Mouse (Mus musculus) intestine, postnatal 0 days (tissue): Measurements from ENCODE around the gene Slc25a25. TPM values are rescaled to one million over a fixed set of nuclear protein-coding genes. Genes with fewer than 3 reads are reported as not detected.

Experiments
- ATAC-seq: fragments of 200-750 bp; cut with Nextera tagmentation; 2 replicates; pipeline ENCODE4 v1.8.0; 2017; ENCODE audit warnings: mild to moderate bottlenecking, moderate TSS enrichment, moderate library complexity
- H3K27ac ChIP-seq: fragments of 300-500 bp; sonication (generic); 2 replicates; pipeline ENCODE4 v1.5.1; 2014; ENCODE audit warnings: mild to moderate bottlenecking, low read depth, low read length, moderate library complexity
- H3K27me3 ChIP-seq: fragments of 300-500 bp; sonication (generic); replicated peaks from 2 replicates; pipeline ENCODE4 v1.6.1; 2014; ENCODE audit warnings: low read length, mixed read lengths; ENCODE audit not compliant: control insufficient read depth, insufficient read depth
- H3K36me3 ChIP-seq: fragments of 300-500 bp; sonication (generic); 2 replicates; pipeline ENCODE4 v1.6.1; 2014; ENCODE audit warnings: mild to moderate bottlenecking, moderate library complexity; ENCODE audit not compliant: control insufficient read depth, insufficient read depth
- H3K4me1 ChIP-seq: fragments of 300-500 bp; sonication (generic); replicated peaks from 2 replicates; pipeline ENCODE4 v1.6.1; 2014; ENCODE audit warnings: antibody characterized with exemption, low read length, mixed read lengths; ENCODE audit not compliant: control insufficient read depth, insufficient read depth
- H3K4me2 ChIP-seq: fragments of 300-500 bp; sonication (generic); replicated peaks from 2 replicates; pipeline ENCODE4 v1.6.1; 2014; ENCODE audit warnings: low read depth, mild to moderate bottlenecking, moderate library complexity
- H3K4me3 ChIP-seq: fragments of 300-500 bp; sonication (generic); 2 replicates; pipeline ENCODE4 v1.5.1; 2014; ENCODE audit warnings: low read depth, low read length
- H3K9ac ChIP-seq: fragments of 300-500 bp; sonication (generic); 2 replicates; pipeline ENCODE4 v1.6.1; 2014; ENCODE audit warnings: mild to moderate bottlenecking, low read depth, low read length
- H3K9me3 ChIP-seq: fragments of 300-500 bp; sonication (generic); 2 replicates; pipeline ENCODE4 v1.6.1; 2016; ENCODE audit warnings: mixed run types; ENCODE audit not compliant: control insufficient read depth
- CTCF ChIP-seq: sonication (generic); IDR thresholded peaks from 2 replicates; pipeline ENCODE4 v1.5.1; 2016; ENCODE audit warnings: low read depth, mild to moderate bottlenecking, control low read depth, antibody characterized with exemption, moderate library complexity
- WGBS: fragments of 180-500 bp; shearing (Covaris S2); extraction: QIAGEN DNeasy Blood & Tissue Kit; methylation state at CpG from one replicate; pipeline ENCODE4 v1.1.7; 2014; 5-methylcytosine and 5-hydroxymethylcytosine counted together
- polyA plus RNA-seq: library from polyadenylated mRNA; unstranded; fragments of >200 nt; fragmentation: Nextera tagmentation; extraction: Ambion mirVana; gene quantifications from 2 replicates; pipeline ENCODE4 v1.2.1, GENCODE M21; 2015

The Slc25a25 gene
- 45.1 and 52.6 TPM in 2 replicates for polyA plus RNA-seq

DNA sequence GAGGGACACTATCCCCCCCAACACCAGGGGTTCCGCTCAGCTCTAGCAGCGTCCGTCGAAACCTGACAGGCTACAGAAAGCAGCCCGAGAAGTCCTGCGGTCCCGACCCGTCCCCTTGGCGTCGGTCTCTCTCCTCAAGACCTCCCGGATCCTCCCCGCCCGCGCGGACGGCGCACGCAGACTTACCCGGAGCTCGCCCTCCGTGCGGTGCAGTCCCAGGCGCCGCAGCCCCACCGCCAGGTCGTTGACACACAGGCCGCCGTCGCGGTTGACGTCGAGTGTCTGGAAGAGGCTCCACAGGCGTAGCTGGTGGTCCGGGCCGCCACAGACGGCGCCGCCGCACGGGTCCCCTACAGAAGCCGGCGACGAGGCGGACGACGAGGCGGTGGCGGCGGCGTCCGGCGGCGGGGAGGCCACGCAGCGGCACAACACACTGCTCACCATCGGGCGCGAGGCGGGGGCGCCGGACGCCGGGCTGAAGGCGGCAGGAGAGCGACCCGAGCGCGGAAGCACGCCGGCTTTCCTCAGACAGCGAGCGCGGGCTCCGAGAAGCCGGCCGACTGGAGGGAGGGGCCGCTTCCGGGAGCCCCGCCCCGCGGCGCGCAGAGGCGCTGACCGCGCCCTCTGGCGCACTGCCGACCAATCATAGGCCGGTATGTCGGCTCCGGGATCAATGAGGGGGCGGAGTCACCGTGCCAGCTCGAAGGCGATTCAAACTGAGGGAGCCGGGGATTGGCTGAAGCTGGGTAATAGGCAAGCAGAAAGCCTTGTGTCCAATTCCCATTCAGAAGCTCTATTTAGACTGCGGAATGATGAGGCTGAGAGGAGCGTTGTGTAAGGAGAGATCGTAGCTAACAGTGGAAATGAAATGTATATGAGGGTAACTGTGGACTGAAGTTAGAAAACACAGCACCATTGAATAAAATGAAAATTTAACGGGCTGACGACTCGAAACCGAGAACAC lies at the start of gene Slc25a25:
Gene Slc25a25 (minus strand): TSS at position 565 of the 964 bp plus-strand sequence.
- Histone ChIP-seq H3K4me3 (peak within 1 kb of the TSS; percentile 91), H3K27me3 (no peaks in the 10 kb centered on the region), H3K4me2 (peak within 1 kb of the TSS; percentile 81), H3K27ac (peak within 1 kb of the TSS; percentile 97), H3K36me3 (peaks cover 13% of the 10 kb centered on the region; the same call in 1 of the 2 replicates), H3K9me3 (no peaks in the 10 kb centered on the region), H3K9ac (peak within 1 kb of the TSS; percentile 92), H3K4me1 (peaks cover 22% of the 10 kb centered on the region)
- WGBS = under 1% methylated on average over 103 of the region's 103 CpGs
- ATAC-seq = peak; percentile 91
- TF ChIP-seq CTCF = peak; percentile 31

DNA sequence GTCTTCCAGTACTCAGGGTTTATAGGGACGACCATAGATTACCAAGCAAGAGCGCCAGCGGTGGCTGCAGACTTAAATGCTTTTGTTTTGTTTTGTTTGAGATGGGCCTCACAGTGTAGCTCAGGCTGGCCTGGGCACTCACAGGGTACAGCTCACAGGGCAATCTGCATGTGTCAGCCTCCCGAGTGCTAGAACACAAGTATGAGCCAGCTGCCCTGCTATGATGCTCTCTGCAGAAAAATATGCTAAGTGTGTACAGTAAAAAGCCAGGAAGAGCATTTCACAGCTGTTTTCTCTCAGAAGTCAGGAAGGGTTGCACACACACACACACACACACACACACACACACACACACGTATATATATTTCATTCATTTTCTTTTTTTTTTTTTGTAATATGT lies 49.2 kb upstream of the Slc25a25 start:
- H3K27ac ChIP-seq = no peak overlapping the region
- H3K9me3 ChIP-seq = no peaks in the 10 kb centered on the region
- TF ChIP-seq CTCF = no peak
- H3K27me3 ChIP-seq = no peaks in the 10 kb centered on the region
- H3K9ac ChIP-seq = no peak overlapping the region
- ATAC-seq = no peak
- H3K36me3 ChIP-seq = no peaks in the 10 kb centered on the region
- no peak overlapping the region for H3K4me2 ChIP-seq
- no peaks in the 10 kb centered on the region for H3K4me1 ChIP-seq
- no peak overlapping the region for H3K4me3 ChIP-seq
- WGBS = 79% methylated on average over 5 of the region's 5 CpGs

DNA sequence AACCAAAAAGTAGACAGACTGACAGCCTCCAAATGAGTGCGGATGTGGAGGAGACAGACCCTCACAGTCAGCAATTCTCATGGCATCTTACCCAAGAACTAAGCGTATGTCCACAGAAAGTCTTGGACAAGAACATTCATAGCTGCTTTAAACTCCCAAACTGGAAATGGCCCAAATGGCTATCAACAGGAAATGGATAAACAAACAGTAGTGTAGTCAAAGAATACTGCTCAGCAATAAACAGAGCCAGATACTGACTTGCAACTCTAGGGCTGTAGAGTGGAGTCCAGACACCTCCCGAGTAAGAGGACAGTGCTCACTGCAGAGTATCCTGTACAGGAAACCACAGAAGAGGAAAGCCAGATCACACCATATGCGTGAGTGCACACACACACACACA lies 48.1 kb upstream of the Slc25a25 start:
- Histone ChIP-seq H3K9me3 (no peaks in the 10 kb centered on the region), H3K27me3 (no peaks in the 10 kb centered on the region), H3K36me3 (no peaks in the 10 kb centered on the region), H3K4me3 (no peak overlapping the region), H3K4me2 (no peak overlapping the region), H3K27ac (0 out of 2 replicates have a peak overlapping the region, but pooled peaks have one; percentile 15), H3K4me1 (no peaks in the 10 kb centered on the region), H3K9ac (no peak overlapping the region)
- TF ChIP-seq CTCF = no peak
- WGBS = 61% methylated on average over 4 of the region's 4 CpGs
- ATAC-seq = no peak

DNA sequence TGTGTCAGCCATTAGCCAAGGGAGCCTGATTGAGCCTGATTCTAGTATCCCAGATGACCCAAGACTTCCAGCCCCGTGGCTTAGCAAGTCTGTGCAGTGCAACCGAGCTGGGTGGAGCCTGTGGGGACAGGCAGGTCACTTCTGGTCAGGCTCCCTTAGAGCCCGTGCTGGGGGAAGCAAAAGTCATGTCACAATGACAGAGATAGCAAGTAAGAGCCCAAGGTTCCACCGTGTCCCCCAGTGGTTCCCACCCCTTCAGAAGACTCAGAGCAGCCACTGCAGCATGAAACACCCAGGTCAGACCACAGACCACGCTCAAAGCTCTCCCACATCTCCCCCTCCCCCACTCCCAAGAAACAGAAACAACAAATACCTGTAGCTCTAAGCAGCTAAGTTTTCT lies 44.9 kb upstream of the Slc25a25 start:
- no peak overlapping the region for H3K4me3 ChIP-seq
- no peaks in the 10 kb centered on the region for H3K36me3 ChIP-seq
- no peak overlapping the region for H3K4me2 ChIP-seq
- H3K27ac ChIP-seq = no peak overlapping the region
- no peak for ATAC-seq
- H3K9me3 ChIP-seq = no peaks in the 10 kb centered on the region
- TF ChIP-seq CTCF = no peak
- H3K9ac ChIP-seq = no peak overlapping the region
- H3K4me1 ChIP-seq = no peaks in the 10 kb centered on the region
- H3K27me3 ChIP-seq = no peaks in the 10 kb centered on the region
- 58% methylated on average over 5 of the region's 5 CpGs for WGBS

DNA sequence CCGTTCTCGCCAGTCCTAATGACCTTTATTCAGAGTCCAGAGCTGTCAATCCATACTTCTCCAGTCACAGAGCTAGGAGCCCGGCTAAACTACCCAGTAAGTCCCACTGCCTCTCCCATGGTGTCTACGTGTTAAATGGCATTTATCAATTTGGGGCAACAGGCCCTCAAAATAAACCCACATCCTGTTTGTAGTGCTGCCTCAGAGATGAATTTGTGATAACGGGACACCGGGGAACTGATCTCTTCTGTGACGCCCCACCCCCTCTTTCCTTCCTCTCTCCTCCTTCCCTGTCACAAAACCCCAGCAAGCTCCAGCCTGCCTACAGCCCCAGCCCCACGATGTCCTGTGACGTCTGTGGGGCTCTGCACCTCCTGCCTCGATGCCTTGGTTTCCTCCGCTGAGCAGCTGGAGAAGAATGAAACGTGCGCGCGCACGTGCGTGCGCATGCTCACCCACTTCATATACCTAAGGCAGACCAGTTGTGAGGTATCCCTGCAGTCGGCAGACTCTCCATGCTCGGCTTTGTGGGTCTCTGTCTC lies 44.0 kb upstream of the Slc25a25 start:
- no peak for TF ChIP-seq CTCF
- no peaks in the 10 kb centered on the region for H3K27me3 ChIP-seq
- H3K4me3 ChIP-seq = no peak overlapping the region
- ATAC-seq = no peak
- no peak overlapping the region for H3K4me2 ChIP-seq
- H3K36me3 ChIP-seq = no peaks in the 10 kb centered on the region
- H3K27ac ChIP-seq = no peak overlapping the region
- WGBS = 70% methylated on average over 20 of the region's 20 CpGs
- H3K4me1 ChIP-seq = no peaks in the 10 kb centered on the region
- no peaks in the 10 kb centered on the region for H3K9me3 ChIP-seq
- H3K9ac ChIP-seq = no peak overlapping the region

DNA sequence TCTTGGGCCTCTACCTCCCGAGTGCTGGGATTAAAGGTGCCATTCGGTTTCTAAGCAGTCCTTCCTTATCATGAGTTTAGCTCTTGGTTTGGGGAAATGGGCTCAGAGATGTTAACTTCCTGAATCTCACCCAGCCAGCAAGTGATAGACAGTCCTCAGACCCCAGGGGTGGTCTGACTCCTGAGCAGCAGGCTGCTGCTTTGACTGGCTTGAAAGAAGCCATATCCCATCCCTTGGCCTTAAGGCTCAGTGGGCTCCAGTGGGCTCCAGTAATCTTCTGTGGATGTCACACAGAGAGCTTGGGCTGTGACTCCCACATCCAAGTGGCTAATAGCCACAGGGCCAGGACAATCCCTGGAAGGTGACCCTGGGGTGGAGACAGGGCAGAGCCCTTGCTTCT lies 43.3 kb upstream of the Slc25a25 start:
- no peak for TF ChIP-seq CTCF
- H3K27me3 ChIP-seq = no peaks in the 10 kb centered on the region
- H3K27ac ChIP-seq = no peak overlapping the region
- H3K9me3 ChIP-seq = no peaks in the 10 kb centered on the region
- no peak overlapping the region for H3K4me2 ChIP-seq
- H3K4me3 ChIP-seq = no peak overlapping the region
- H3K4me1 ChIP-seq = no peaks in the 10 kb centered on the region
- no peak for ATAC-seq
- WGBS = 68% methylated on average over 2 of the region's 2 CpGs
- H3K9ac ChIP-seq = no peak overlapping the region
- H3K36me3 ChIP-seq = no peaks in the 10 kb centered on the region
